Mouse (Mus musculus) gastrocnemius, adult 2 months (tissue): ENCODE results near the gene Ece1. TPM values are rescaled to one million over a fixed set of nuclear protein-coding genes. Genes with fewer than 3 reads are reported as not detected.

Experiments
- DNase-seq: peaks from one replicate; pipeline ENCODE4 v3.0.0; 2022
- H3K27ac ChIP-seq: fragments of 200-600 bp; 2 replicates; pipeline ENCODE4 v1.8.1; 2022; ENCODE audit warnings: mild to moderate bottlenecking
- H3K4me3 ChIP-seq: fragments of 200-600 bp; 2 replicates; pipeline ENCODE4 v1.8.1; 2022; ENCODE audit warnings: mild to moderate bottlenecking, moderate library complexity
- CTCF ChIP-seq: fragments of 200-600 bp; IDR thresholded peaks from 2 replicates; pipeline ENCODE4 v1.8.1; 2022; ENCODE audit warnings: antibody characterized with exemption, mild to moderate bottlenecking, moderate library complexity
- intact Hi-C: fragments of 180-260 bp; cut with DNase I; formaldehyde crosslinking; loops from one replicate; pipeline ENCODE4 v1.15.1; 2025
- total RNA-seq, 2 experiments: library from RNA; stranded (reverse); gene quantifications; 2 replicates each; pipeline ENCODE4 v1.2.3; 2021

The Ece1 gene
- total RNA-seq, 2 experiments from 2014 or later, result 61.6 to 103 TPM

DNA sequence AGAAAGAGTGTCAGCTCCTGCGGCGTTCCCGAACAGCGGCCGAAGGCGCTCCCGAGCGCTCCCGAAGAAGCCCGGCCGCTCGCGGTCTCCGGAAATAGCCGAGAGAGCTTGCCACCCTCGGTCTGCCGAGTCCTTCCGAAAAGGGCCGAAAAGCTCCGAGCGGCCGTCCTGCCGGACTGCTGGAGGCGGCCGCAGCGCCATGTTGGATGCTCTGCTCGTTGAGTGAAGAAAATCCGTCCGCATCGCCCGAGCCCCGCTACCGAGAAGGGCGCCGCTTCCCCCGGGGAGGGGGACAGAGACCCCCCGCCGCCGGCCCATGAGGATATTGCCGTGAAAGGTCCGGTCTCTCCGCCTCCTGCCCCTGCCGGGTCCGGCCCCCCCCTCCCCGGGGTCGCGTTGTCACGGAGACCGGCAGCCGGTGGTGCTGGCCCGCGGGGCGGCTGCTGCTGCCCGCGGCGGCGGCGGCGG is 131.3 kb downstream of the Ece1 start:
- peak overlapping the region; percentile 93 for H3K4me3 ChIP-seq
- intact Hi-C loops, result no loop called here
- TF ChIP-seq CTCF, result no peak
- DNase-seq, result peak; percentile 100
- H3K27ac ChIP-seq, result peak overlapping the region; percentile 97

DNA sequence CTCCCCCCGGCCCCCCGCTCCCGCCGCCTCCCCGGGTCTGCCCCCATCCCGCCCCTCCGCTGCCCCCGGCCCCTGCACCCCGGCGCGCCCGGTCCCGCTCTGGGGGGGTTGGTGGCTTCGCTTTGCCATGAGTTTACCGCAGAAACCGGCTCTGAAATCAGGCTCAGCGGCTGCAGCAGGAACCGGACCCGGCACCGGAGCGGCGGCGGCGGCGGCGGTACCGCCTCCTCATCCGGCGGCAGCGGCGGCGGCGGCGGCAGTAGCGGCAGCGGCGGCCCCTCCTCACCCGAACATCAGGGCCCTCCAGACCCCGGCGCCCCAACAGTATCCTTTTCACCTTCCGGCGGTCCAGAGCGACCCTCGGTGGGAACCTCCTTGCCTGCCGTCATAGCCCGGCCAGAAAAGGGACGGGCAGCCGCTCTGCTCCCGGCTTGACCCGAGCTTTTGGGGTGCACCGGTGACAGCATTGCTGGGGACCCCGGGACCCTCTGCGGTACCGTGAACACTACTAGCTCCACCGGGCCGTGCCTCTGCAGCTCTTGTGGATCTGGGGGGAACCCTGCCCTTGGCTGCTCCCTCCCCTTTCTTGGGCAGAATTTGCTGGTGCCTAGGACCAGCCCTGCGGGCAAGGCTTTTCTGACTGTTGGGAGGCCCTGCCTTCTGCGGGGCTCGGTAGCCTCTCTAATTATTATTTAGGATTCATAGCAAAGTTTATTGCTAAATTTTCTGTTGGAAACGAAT is 132.0 kb downstream of the Ece1 start:
- peak overlapping the region; percentile 97 for H3K27ac ChIP-seq
- DNase-seq, result peak; percentile 71
- no peak for TF ChIP-seq CTCF
- H3K4me3 ChIP-seq, result peak overlapping the region; percentile 93
- intact Hi-C loops, result loop anchor here (2.0 kb wide), 1 partner anchor 71 kb away; no protein-coding TSS in a partner anchor

DNA sequence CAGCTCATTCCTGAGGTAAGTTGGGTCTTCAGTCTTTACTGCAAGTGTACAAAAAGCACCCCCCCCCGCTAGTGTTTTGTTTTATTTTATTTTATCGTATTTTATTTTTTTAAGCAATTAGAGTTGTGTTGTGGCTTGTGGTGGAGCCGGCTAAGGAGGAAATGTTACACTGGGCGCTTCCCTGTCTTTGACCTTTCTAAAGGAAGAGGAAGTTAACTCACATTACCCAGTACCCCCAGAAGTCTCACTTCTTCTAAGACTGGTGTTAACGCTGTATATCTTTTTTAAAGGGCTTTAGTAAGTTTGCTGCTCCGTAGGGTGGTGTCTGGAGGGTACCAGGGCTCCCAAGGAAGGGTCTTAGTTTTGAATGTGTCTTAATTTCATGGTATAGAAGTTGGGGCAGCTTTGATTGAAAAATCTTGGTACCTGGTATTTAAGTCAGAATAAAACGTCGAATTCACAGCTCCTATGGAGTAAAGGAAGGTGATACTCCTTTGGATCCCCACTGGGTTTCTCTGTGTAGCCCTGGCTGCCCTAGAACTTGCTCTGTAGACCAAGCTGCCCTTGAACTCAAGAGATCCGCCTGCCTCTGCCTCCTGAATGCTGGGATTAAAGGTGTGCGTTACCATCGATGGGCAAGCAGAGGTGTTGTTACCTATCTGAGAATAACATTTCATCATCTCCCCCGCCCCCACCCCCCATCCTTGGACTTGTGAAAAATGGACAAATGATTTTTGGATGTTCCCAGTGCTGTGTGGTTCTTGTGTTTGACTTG is 132.7 kb downstream of the Ece1 start:
- peak overlapping the region; percentile 97 for H3K27ac ChIP-seq
- no peak for TF ChIP-seq CTCF
- DNase-seq, result peak; percentile 18
- peak overlapping the region; percentile 93 for H3K4me3 ChIP-seq
- intact Hi-C loops, result loop anchor here (1.0 to 2.0 kb wide), 2 partner anchors 70 to 114 kb away; no protein-coding TSS in a partner anchor

DNA sequence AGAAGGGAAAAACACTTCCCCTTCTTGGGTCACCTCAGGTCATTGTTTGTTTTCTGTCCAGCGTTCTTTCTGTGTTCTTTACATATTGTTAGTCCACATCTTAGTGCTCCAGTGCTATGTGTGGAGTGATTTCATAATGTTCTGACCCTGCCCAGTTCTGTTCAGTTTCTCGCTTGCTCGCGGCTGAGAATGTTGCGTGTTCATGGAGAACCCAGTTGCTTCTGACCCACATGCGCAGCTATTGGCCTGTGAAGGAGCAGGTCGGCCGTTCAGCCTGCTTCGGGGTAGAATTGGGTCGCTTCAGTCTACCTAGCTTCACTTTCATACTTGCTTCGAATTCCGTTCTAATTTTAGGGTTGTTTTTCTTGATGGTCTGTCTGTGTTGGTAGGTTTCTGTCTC is 133.4 kb downstream of the Ece1 start:
- H3K27ac ChIP-seq, result peak overlapping the region; percentile 97
- TF ChIP-seq CTCF, result no peak
- intact Hi-C loops, result loop anchor here (1.0 to 2.0 kb wide), 2 partner anchors 69 to 113 kb away; no protein-coding TSS in a partner anchor
- DNase-seq, result peak; percentile 76
- peak overlapping the region; percentile 93 for H3K4me3 ChIP-seq

DNA sequence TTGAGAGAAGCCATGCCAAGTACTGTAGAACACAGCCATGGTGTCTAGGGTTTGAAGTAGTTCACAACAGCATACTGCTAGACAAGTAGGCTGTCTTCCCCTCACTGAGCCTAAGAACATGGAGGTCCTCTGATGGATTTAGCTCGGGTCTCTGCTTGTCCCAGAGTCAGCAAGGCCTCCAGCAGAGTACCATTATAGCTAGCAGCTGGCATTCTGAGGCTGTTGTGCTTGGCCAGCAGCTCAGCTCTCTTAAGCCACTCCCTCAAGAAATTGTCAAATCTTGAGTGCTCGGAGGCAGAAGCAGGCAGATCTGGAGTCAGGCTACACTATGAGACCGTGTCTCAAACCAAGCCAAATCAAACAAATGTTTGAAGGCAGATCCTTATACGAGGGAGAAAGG is 136.2 kb downstream of the Ece1 start:
- TF ChIP-seq CTCF, result no peak
- intact Hi-C loops, result no loop called here

DNA sequence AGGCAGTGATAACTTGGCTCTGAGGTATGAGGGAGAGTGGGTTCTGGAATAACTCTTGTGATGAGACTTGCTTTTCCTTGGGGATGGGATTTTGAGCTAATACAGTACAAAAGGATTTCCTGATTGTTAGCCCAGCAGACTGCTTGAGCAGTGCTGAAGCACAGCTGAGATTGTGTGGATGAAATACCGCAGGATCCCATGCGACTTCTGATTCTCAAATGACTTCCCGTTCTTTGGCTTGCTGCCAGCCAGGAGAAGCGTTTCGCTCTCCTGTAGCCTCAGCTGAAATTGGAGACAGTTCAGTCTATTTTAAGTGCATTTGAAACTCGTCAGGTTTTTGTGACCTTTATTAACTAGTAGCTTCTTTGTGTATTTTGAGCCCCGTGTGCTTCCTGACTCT is 138.6 kb downstream of the Ece1 start:
- peak overlapping the region; percentile 89 for H3K27ac ChIP-seq

More for the DNA sequence above, 136.2 kb downstream of the Ece1 start:
- Histone ChIP-seq H3K27ac (peak overlapping the region; percentile 89), H3K4me3 (peak overlapping the region; percentile 93)
- DNase-seq, result peak; percentile 31

DNA sequence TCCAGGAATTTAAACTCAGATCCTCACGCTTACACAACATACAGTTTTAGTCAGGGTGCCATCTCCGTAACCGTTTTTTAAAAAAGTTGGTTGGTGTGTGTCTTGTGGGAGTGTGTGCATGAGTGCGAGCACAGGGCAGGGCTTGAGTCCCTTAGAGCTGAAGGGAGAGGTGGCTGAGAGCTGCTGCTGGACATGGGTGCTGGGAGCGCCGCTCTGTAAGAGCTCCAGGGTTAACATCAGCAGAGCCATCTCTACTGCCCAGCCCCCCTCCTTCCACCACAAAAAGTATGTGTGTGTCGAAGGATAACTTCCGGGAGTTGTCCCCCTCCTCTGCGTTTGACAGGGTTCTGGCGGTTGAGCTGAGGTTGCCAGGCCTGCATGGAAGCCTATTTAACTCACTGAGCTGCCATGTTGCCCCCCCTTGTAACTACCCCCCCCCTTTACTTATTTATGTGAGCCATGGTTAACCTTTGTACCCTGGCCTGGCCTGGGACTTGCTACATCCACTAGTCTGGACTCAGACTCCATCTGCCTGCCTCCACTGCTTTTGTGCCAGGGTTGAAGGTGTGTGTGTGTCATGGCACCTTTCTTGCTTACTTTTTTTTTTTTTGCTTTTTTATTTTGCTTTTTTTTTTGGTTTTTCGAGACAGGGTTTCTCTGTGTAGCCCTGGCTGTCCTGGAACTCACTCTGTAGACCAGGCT is 142.0 kb downstream of the Ece1 start:
- Histone ChIP-seq H3K27ac (peak overlapping the region; percentile 59; the same call in 1 of the 2 replicates), H3K4me3 (no peak overlapping the region)
- DNase-seq, result peak; percentile 19
- intact Hi-C loops, result no loop called here
- no peak for TF ChIP-seq CTCF

More for the DNA sequence above, 138.6 kb downstream of the Ece1 start:
- intact Hi-C loops, result loop anchor here (2.0 kb wide), 1 partner anchor 30 kb away; no protein-coding TSS in a partner anchor
- peak; percentile 84 for DNase-seq
- TF ChIP-seq CTCF, result no peak
- H3K4me3 ChIP-seq, result peak overlapping the region; percentile 52

DNA sequence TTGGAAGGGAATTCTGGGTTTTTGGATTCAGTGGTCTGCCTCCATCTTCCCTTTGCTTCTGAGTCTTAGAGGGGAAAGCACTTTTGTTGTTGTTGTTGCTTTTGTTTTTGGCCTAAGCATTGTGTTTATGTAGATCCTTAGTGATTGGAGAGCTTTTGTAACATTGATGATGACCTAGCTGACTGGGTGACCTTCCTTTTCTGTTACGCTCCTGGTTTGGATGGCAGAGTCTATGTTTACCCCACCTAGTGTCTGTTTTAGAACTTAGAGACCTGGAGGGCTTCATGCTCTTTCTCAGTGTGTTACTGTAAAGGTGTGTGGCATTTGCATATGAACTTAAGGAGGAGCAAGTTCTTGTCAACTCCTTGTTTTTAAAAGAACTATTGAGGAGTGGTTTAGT is 143.7 kb downstream of the Ece1 start:
- Histone ChIP-seq H3K27ac (no peak overlapping the region; the same call in 1 of the 2 replicates), H3K4me3 (no peak overlapping the region)
- DNase-seq, result no peak
- intact Hi-C loops, result no loop called here
- no peak for TF ChIP-seq CTCF

DNA sequence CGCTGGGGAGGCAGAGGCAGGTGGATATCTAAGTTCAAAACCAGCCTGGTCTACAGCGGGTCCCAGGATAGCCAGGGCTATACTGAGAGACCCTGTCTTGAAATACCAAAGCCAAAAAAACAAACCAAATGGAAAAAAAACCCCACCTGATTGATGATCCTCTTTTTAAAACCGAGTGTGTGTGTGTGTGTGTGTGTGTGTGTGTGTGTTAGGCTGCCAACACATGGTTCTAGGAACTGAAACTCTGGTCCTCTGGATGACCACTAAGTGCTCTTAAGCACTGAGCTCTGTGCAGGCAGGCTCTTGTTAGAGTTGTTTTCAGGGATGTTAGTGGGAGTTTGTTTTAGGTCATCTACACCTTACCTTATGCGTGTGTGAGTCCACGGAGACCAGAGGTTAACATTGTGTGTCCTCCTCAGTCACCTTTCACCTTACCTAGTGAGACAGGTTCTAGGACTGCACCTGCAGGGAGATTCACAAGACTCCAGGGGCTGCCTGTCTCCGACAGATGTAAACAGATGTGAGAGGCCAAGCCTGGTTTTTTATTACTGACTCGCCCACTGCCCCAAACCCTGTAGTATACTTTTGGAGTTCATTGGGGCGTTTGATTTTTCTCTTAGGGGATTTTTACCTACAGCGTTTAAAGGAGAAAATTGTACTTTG is 145.0 kb downstream of the Ece1 start:
- intact Hi-C loops, result no loop called here
- no peak for TF ChIP-seq CTCF

DNA sequence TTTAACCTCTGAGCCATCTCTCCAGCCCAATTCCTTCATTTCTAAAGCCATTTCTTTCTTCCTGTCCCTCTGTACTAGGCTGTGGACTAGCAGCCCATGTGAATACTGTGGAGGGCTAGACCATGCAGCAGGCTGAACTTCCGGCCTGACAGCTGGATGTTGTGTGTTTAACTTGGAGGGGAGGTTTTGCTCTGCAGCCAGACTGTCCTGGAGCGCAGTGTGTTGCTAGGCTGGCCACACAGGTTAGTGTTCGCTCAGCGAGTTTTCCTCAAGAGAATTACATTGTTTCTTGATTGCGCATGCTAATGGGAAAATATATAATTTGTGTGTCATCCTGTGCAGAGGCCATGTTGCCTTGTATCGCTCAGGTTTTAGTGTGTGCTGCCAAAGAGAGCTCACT is 146.6 kb downstream of the Ece1 start:
- Histone ChIP-seq H3K4me3 (no peak overlapping the region), H3K27ac (no peak overlapping the region)
- intact Hi-C loops, result no loop called here
- peak; percentile 3 for DNase-seq
- no peak for TF ChIP-seq CTCF

More for the DNA sequence above, 145.0 kb downstream of the Ece1 start:
- peak; percentile 6 for DNase-seq
- H3K27ac ChIP-seq, result no peak overlapping the region
- no peak overlapping the region for H3K4me3 ChIP-seq

DNA sequence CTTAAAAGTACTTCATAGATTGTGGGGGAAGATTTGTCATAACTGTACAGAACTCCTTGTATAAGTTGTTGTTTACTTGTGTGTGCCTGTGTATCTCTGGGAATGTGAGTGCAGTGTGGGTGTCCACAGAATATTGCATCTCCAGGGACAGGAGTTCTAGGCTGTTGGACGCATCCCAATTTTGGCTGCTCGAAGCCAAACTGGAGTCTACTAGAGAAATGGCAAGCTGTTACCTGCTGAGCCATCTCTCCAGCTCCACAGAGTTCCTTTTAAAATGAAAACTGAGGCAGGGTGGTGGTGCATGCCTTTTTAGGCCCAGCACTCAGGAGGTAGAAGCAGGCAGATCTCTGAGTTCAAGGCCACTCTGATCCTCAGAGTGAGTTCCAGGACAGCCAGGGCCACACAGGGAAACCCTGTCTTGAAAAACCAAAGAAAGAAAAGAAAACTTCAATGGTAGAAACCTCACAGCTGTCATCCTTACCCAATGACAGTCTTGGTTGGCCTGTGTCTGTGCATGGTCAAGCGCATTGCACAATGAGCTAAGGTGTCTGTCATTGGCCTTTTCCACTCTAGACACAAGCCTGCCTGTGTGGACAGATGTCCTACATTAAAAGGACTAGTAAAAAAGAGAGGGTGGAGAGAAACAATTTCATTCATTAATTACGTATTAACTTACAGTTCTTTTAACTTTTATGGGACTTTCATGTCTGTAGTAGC is 147.9 kb downstream of the Ece1 start:
- H3K4me3 ChIP-seq, result no peak overlapping the region
- peak; percentile 20 for DNase-seq
- no peak for TF ChIP-seq CTCF
- H3K27ac ChIP-seq, result peak overlapping the region; percentile 35; the same call in 1 of the 2 replicates
- intact Hi-C loops, result no loop called here
